Mouse (Mus musculus) CD4-positive, CD25-positive, alpha-beta regulatory T cell, adult 9 weeks (primary cell): ENCODE data around the gene Aoc2. TPM values are rescaled to one million over a fixed set of nuclear protein-coding genes. Genes with fewer than 3 reads are reported as not detected.

ENCODE experiments used
- polyA plus RNA-seq: library from polyadenylated mRNA; unstranded; fragments of 100-300 nt; shearing (Covaris generic); gene quantifications from one replicate; pipeline ENCODE4 v1.2.1, GENCODE M21; 2017

Gene Aoc2
- polyA plus RNA-seq = 3.4 TPM

DNA sequence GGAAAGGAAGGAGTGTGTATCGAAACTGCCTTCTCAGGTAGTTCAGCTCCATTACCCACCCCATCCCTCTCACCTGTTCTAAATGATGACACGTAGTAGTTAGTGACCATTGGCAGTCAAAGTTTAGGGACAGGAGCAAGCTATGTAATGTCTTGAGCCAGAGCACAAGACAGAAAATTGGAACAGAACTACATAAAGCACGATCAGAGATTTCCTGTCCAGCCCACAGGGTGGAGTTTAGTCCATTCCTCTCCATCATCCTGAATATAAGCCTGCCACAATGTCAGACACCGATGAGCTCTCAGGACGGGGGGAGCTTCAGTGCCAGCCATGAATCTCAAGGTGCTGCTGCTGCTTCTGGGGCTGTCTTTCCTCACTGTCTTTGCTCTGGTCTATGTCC lies at the start of gene Aoc2:
Aoc2 (plus strand) TSS at position 301 of the 400 bp plus-strand sequence.

DNA sequence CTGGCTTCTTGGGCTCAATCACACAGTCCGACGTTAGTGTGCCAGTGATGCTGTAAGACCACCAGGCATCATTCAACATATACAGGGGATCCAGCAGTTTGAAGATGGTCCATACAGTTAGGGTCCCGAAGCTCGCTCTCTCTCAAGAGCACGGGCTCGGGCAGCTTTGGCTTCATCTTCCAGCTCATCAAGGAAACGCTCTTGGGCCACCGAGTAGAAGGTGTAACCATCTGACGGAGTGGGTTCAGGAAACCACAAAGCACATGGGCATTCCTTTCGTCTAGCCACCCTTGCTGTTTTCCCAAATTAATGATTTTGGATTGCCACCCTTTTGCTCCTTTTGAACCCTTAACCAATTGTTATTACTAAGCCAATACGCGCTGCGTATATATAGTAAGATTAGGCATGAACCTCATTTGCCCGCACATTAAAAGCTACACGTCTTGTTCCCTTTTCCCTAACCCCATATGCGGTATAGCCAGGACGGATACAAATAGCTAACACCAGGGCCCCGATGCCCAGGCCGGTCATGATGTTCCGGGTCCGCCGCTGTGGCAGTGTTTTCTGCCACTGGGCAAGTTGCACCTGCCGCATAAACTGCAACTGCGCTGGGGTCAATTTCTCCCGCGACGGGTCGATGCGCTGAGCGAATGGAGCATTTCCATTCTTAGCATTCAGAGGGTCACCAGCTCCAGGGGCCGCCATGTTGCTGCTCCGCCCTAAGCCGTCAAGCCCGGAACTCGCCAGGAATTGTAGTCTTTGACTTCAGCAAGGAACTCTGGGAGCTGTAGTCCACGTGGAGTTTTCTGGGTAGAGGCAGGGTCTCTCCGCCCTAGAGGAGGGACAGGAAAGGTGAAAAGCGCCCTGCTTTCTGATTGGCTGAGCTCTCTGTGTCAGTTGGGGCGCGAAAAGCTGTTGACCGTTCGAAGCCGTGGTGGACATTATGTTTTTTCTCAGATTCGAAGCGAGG lies 46.4 kb upstream of the Aoc2 start, which contains the start of the genes Cntd1 and Coa3:
Cntd1 (plus strand) TSS at position 790 of the 970 bp plus-strand sequence.
Coa3 (minus strand) TSS at position 892 of the 970 bp plus-strand sequence.

DNA sequence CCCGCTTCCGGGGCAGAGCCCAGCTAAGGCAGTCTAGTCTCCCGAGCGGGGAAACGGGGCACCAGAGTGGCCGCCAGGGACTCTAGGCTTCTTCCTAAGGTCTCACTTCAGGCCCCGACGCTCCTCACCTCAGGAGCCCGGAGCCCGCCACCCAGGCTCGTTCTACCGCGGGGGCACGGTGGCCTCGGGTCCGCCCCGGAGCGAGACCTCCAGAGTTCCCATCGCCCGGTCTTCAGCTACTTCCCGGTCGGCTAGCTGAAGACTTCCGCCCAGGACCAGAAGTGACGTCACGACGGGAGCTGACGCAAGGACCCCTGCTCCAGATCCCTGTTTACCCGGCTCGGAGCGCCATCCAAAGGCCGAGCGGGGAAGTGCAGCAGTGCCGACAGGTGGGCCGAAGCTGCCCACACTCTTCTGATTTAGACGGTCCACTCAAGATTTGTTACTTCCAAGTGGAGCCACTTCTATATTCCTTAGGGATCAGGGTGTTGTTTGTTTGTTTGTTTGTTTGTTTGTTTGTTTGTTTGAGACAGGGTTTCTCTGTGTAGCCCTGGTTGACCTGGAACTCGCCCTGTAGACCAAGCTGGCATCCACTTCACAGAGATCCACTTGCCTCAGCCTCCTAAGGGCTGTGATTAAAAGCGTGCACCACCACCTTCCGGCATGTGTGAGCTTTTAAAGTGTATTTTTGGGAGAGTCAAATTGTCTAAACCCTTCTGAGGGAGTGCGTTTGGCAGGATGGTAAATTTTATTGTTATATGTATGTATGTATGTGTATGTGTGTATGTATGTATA lies 22.7 kb upstream of the Aoc2 start, which contains the start of gene Becn1:
Becn1 (minus strand) TSS at position 283 of the 795 bp plus-strand sequence.

DNA sequence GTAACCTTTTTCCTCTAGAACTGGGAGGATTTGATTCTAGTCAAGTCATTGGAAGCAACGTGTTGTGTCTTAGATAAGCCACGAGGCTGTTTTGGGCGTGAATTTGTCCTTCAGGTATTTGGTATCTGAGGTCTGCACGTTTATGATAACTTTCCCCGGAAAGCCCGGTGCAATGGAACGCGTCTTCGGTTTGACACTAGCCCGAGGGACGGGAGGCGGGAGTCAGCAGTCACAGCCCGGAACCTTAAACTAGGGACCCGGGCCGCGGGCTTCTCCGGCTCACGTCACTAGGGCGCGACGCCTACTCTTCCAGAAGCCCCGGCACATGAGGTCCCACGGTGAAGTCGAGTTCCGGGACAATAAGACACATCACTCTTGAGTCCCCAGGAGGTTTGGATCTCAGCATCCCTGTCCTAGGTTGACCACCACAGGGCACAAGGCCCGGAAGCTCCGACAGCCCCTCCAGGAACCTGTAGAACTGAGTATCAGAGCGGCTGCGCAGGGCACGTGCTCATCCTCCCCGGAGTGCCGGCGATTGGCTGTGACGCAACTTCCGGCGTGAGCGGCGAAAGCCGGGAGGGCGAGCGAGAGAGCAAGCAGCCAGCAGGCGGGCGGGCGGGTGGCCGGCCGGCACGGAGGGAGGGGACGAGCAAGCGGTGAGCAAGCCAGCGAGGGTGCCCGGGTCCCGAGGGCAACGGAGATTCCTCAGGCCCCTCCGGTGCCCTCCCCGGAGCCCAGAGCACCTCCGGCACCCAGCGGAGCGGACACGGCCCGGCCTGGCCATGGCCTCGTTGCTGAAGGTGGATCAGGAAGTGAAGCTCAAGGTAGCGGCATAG lies 9.0 kb upstream of the Aoc2 start, which contains the start of gene Psme3:
Psme3 (plus strand) TSS at position 549 of the 836 bp plus-strand sequence.

DNA sequence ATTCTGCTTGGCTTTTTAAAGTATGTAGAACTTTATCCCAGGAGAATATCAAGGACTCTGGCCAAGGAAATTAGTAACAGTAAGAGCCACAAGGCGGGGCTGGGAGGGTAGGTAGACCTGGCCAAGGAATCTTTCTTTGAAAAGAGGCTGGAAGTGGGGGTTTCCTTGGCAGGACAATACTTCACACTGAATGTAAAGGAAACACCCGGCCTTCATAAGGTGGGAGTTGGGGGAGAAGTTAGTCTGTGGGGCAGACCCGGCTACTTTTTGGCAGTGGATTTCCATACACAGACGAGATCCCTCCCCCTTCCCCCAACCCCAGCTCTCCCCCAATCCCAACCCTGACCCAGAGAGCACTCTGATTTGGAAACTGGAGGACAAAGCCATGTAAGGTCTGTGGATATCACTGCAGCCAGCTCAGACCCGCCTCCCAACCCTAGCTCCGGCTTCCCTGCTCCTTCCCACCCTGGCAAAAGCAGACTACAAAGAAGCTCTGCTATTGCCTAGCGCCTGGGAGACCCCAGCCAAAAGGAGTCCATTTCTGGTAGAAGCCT lies 5.6 kb downstream of the Aoc2 start, which contains the start of gene Aoc3:
Aoc3 (plus strand) TSS at position 235 of the 554 bp plus-strand sequence.

DNA sequence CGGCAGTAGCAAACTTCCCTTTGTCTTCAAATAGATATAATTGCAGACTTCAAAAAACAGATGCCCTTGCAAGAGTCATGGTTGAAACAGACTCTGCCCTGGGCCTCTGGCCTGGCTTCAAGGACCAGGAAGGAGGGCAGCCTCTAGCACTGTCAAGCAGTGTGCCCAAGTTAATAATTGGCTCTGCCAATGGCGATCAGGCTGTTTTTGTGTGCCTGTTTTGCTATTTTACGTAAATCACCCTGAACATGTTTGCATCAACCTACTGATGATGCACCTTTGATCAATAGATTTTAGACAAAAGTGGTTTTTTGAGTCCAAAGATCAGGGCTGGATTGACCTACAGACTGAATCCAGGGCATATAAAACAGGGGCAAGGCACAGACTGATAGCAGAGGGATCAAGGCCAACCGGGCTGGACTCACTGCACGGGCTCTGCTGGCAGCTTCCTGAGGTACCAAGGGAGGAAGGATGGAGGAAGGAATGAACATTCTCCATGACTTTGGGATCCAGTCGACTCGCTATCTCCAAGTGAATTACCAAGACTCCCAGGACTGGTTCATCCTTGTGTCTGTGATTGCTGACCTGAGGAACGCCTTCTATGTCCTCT lies 42.6 kb downstream of the Aoc2 start, which contains the start of gene G6pc:
G6pc (plus strand) TSS at position 236 of the 610 bp plus-strand sequence.

Other genes starting within 250 kb of the Aoc2 start
- 0.20 TPM for gene Hsd17b1, start 246.7 kb upstream of the Aoc2 start, polyA plus RNA-seq
- gene Coasy, start 242.5 kb upstream of the Aoc2 start, polyA plus RNA-seq = 41.6 TPM
- gene Mlx, start 237.8 kb upstream of the Aoc2 start, polyA plus RNA-seq = 123 TPM
- gene Psmc3ip, start 229.6 kb upstream of the Aoc2 start, polyA plus RNA-seq = 9.8 TPM
- gene Retreg3, start 205.2 kb upstream of the Aoc2 start, polyA plus RNA-seq = 43.8 TPM
- gene Tubg1, start 205.1 kb upstream of the Aoc2 start, polyA plus RNA-seq = 44.6 TPM
- gene Tubg2, start 169.2 kb upstream of the Aoc2 start, polyA plus RNA-seq = 4.5 TPM
- 0.05 TPM for gene Cntnap1, start 154.5 kb upstream of the Aoc2 start, polyA plus RNA-seq
- gene Plekhh3, start 153.7 kb upstream of the Aoc2 start, polyA plus RNA-seq = not detected
- 2.0 TPM for gene Ccr10, start 149.6 kb upstream of the Aoc2 start, polyA plus RNA-seq
- gene Ezh1, start 98.6 kb upstream of the Aoc2 start, polyA plus RNA-seq = 98.0 TPM
- 0.36 TPM for gene Ramp2, start 79.0 kb upstream of the Aoc2 start, polyA plus RNA-seq
- 178 TPM for gene Vps25, start 71.4 kb upstream of the Aoc2 start, polyA plus RNA-seq
- 6.2 TPM for gene Wnk4, start 64.5 kb upstream of the Aoc2 start, polyA plus RNA-seq
- 0.33 TPM for gene Cntd1, start 46.1 kb upstream of the Aoc2 start, polyA plus RNA-seq
- 134 TPM for gene Coa3, start 45.9 kb upstream of the Aoc2 start, polyA plus RNA-seq
- gene Becn1, start 22.8 kb upstream of the Aoc2 start, polyA plus RNA-seq = 232 TPM
- 93.7 TPM for gene Psme3, start 8.8 kb upstream of the Aoc2 start, polyA plus RNA-seq
- not detected for gene Aoc3, start 5.5 kb downstream of the Aoc2 start, polyA plus RNA-seq
- gene G6pc, start 42.5 kb downstream of the Aoc2 start, polyA plus RNA-seq = not detected
- gene Aarsd1, start 92.6 kb downstream of the Aoc2 start, polyA plus RNA-seq = 51.8 TPM
- gene Gm27029, start 99.7 kb downstream of the Aoc2 start, polyA plus RNA-seq = 2.4 TPM
- 7.5 TPM for gene Rundc1, start 100.0 kb downstream of the Aoc2 start, polyA plus RNA-seq
- 0.94 TPM for gene Ptges3l, start 100.3 kb downstream of the Aoc2 start, polyA plus RNA-seq
- 395 TPM for gene Rpl27, start 117.2 kb downstream of the Aoc2 start, polyA plus RNA-seq
- 215 TPM for gene Ifi35, start 123.3 kb downstream of the Aoc2 start, polyA plus RNA-seq
- not detected for gene Rnd2, start 139.9 kb downstream of the Aoc2 start, polyA plus RNA-seq
- 0.38 TPM for gene Vat1, start 141.2 kb downstream of the Aoc2 start, polyA plus RNA-seq
- gene Brca1, start 226.9 kb downstream of the Aoc2 start, polyA plus RNA-seq = 3.9 TPM
- 127 TPM for gene Nbr1, start 227.1 kb downstream of the Aoc2 start, polyA plus RNA-seq